Mouse (Mus musculus) heart, embryonic 13.5 days (tissue): ENCODE measurements at regions not wholly inside any gene's neighbourhood (a gene's known extent, or its start where the extent isn't known, plus 50 kb on each side); places are given as distances from the start of the nearest gene placed in this dataset.

ENCODE experiments used
- ATAC-seq: fragments of 200-750 bp; cut with Nextera tagmentation; 2 replicates; pipeline ENCODE4 v1.8.0; 2017; ENCODE audit warnings: moderate TSS enrichment; ENCODE audit not compliant: insufficient number of reproducible peaks, low FRiP score, low TSS enrichment; ENCODE audit errors: extremely low read depth
- H3K27ac ChIP-seq: fragments of 300-500 bp; sonication (generic); replicated peaks from 2 replicates; pipeline ENCODE4 v1.5.1; 2015; ENCODE audit warnings: moderate library complexity, mild to moderate bottlenecking, inconsistent platforms
- H3K27me3 ChIP-seq: fragments of 300-500 bp; sonication (generic); replicated peaks from 2 replicates; pipeline ENCODE4 v1.6.1; 2015; ENCODE audit warnings: mild to moderate bottlenecking, inconsistent platforms
- H3K36me3 ChIP-seq: fragments of 300-500 bp; sonication (generic); 2 replicates; pipeline ENCODE4 v1.6.1; 2015; ENCODE audit warnings: mild to moderate bottlenecking, inconsistent platforms
- H3K4me1 ChIP-seq: fragments of 300-500 bp; sonication (generic); 2 replicates; pipeline ENCODE4 v1.6.1; 2015; ENCODE audit warnings: inconsistent platforms
- H3K4me2 ChIP-seq: fragments of 300-500 bp; sonication (generic); 2 replicates; pipeline ENCODE4 v1.6.1; 2015; ENCODE audit warnings: inconsistent platforms, mild to moderate bottlenecking, moderate library complexity
- H3K4me3 ChIP-seq: fragments of 300-500 bp; sonication (generic); 2 replicates; pipeline ENCODE4 v1.5.1; 2015; ENCODE audit warnings: moderate library complexity, mild to moderate bottlenecking, inconsistent platforms
- H3K9ac ChIP-seq: fragments of 300-500 bp; sonication (generic); 2 replicates; pipeline ENCODE4 v1.6.1; 2015; ENCODE audit warnings: inconsistent platforms, mild to moderate bottlenecking, moderate library complexity
- H3K9me3 ChIP-seq: fragments of 300-500 bp; sonication (generic); 2 replicates; pipeline ENCODE4 v1.6.1; 2016; ENCODE audit warnings: inconsistent platforms
- WGBS: fragments of 180-500 bp; shearing (Covaris S2); methylation state at CpG from one replicate; pipeline ENCODE4 v1.1.7; 2015; ENCODE audit warnings: mixed read lengths; 5-methylcytosine and 5-hydroxymethylcytosine counted together

GRCm38 (mm10) chr5:99845565-99846255 lies 60.3 kb upstream of the Vamp9 start:
- Histone ChIP-seq H3K27ac (no peak overlapping the region), H3K27me3 (no peaks in the 10 kb centered on the region), H3K4me2 (no peak overlapping the region), H3K9ac (no peak overlapping the region), H3K9me3 (no peaks in the 10 kb centered on the region), H3K4me1 (peaks cover 8% of the 10 kb centered on the region; the same call in 1 of the 2 replicates), H3K36me3 (no peaks in the 10 kb centered on the region), H3K4me3 (no peak overlapping the region)
- WGBS: 84% methylated on average over 11 of the region's 11 CpGs
- ATAC-seq: no peak

- H3K4me2 ChIP-seq: no peak overlapping the region
- peaks cover 8% of the 10 kb centered on the region; the same call in 1 of the 2 replicates for H3K4me1 ChIP-seq
- H3K27me3 ChIP-seq: no peaks in the 10 kb centered on the region
- no peak overlapping the region for H3K27ac ChIP-seq
- no peak for ATAC-seq
- WGBS: 67% methylated on average over 17 of the region's 17 CpGs
- no peaks in the 10 kb centered on the region for H3K9me3 ChIP-seq
- no peak overlapping the region for H3K4me3 ChIP-seq
- no peaks in the 10 kb centered on the region for H3K36me3 ChIP-seq
- H3K9ac ChIP-seq: no peak overlapping the region
These were observed 57.7 kb upstream of the Vamp9 start for GRCm38 (mm10) chr5:99848158-99848988.

GRCm38 (mm10) chr5:99849001-99849400 lies 57.1 kb upstream of the Vamp9 start:
- Histone ChIP-seq H3K4me2 (no peak overlapping the region), H3K9ac (no peak overlapping the region), H3K36me3 (no peaks in the 10 kb centered on the region), H3K4me1 (peaks cover 8% of the 10 kb centered on the region; the same call in 1 of the 2 replicates), H3K9me3 (no peaks in the 10 kb centered on the region), H3K27me3 (no peaks in the 10 kb centered on the region), H3K27ac (no peak overlapping the region), H3K4me3 (no peak overlapping the region)
- no peak for ATAC-seq
- 75% methylated on average over 9 of the region's 9 CpGs for WGBS

- ATAC-seq: no peak
- H3K9ac ChIP-seq: no peak overlapping the region
- H3K9me3 ChIP-seq: no peaks in the 10 kb centered on the region
- no peak overlapping the region for H3K4me3 ChIP-seq
- peaks cover 14% of the 10 kb centered on the region; the same call in 1 of the 2 replicates for H3K4me1 ChIP-seq
- no peaks in the 10 kb centered on the region for H3K27me3 ChIP-seq
- 79% methylated on average over 4 of the region's 4 CpGs for WGBS
- H3K4me2 ChIP-seq: no peak overlapping the region
- H3K27ac ChIP-seq: no peak overlapping the region
- no peaks in the 10 kb centered on the region for H3K36me3 ChIP-seq
These were observed 53.7 kb upstream of the Vamp9 start for GRCm38 (mm10) chr5:99852316-99852715.
